Mouse (Mus musculus) right cerebral cortex, postnatal 10 days (tissue): ENCODE data around the gene Smox.

Experiments
- DNase-seq, 2 experiments: peaks; one replicate each; pipeline ENCODE4 v3.0.0; 2021; ENCODE audit warnings: low spot score in 2 of 2

Smox gene

DNA sequence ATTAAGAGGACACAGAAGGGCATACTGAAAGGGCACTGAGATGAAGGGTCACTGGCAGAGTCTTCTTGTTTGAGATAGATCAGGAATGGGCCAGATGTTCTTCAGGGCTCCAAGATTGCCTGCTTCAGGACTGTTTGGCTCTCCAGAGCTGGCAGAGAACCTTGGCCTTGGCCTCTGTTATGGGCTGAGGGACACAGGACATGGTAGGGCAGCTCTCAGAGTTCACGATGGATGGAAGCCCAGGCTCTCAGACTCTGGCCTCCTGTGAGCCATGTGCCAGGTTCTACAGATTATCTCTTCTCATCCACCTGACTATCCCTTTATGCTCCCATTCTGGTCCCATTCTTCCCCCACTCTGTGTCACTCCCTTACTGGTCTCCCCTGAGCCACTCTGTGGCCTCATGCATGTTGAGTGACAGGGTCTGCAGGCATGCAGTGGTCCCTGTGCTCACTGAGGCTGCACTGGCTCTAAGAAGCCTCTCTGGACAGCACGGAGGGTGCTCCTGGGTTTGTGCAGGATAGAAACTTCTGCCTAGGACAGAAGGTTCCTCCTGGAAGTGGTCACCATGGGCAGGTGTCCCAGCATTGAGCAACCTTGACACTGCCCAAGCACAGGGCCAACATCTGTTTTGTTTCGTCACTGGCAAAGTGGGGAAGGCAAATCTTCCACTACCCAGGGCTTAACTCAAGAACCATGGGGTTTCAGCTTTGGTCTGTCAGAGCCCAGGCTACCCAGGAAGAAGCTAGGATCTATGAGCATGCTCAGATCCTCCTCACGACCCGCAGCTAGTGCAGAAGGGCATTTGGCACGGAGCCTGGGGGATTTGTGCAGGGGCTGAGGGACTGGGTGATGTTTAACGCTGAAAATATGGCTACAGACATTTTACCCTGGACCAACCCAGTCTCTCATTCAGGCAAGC lies 60.7 kb downstream of the Smox start:
- DNase-seq: no peak

DNA sequence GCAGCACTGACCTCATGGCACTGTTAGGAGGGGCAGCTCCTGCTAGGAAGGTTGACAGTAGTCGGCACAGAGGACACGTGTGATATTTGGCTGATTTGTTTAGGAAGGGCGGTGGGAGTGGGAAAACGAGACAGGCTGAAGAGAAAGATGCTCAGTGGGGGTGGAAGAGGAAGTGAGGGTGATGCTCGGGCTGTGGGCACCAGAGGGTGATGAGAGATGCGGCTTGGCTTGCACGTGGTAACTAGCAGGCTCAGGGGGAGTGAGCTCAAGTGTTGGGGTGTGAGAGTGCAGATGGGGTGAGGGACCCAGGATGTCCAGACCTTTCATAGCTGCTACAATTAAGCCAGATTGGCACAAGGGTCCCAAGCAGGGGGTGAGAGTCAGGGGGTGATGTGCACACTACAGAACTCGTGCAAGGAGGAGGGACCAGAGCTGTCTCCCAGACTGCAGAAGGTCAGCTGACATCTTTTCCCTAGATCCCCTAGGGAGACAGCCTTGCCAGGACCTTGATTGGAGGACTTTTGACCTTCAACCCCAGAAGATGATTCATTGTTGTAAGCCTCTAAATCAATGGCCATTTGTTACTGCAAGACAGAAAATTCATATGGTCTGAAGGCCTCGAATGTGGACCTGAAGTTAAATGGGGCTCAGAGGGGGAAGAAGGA lies 61.6 kb downstream of the Smox start:
- DNase-seq: peak in 1 of 2 experiments; percentile 6

- peak in 1 of 2 experiments; percentile 14 for DNase-seq
Observed at GRCm38 (mm10) chr2:131557896-131558295, 66.6 kb downstream of the Smox start.

DNA sequence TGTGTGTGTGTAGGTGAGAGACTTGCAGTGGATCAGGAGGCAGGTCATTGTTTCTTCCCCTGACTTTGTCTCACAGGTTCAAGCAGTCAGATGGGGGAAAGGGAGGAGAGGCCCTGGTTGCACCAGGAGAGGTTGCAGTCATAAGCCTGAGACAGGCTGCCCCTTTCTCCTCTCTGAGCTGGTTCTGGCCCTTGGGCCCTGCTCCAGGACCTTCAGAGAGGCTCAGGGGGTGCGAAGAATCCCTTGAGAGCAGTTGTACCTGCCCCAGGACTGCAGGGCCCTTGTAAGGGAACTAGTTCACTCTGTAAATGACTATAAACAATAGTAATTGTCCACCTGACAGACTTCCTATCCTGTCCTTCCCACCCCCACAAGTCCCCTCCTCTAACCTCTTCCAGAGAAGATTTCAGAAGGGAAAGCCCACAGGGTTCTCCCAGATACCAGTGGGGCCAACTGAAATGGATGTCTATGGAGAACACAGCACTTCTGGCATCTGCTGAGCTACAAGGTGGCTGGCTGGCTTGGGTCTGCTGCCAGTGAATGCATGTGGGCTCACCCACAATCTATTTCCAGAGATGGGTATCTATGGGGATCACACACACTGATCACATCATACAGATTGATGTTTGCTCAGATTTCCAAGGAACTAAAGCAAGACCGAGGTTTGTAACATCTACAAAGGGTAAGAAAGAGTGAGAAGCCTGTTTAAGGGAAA lies 69.1 kb downstream of the Smox start:
- peak in 1 of 2 experiments; percentile 42 for DNase-seq

DNA sequence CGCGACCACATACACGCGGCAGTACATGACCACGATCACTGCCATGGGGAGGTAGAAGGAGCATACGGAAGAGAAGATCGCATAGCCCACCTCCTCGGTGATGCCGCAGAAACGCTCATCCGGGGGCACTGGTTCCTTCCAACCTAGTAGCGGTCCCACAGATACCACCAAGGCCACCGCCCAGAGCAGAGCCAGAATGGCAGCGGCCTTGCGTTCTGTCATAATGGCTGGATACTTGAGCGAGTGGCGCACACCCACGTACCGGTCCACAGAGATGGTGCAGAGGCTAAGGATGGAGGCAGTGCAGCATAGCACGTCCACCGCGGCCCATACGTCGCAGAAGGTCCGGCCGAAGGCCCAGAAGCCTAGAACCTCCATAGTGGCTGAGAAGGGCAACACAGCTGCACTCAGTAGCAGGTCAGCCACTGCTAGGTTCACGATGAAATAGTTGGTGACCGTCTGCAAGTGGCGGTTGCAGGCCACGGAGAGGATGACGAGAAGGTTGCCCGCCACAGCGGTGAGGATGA lies 70.1 kb downstream of the Smox start:
- DNase-seq: peak in 1 of 2 experiments; percentile 31

- peak; percentile 32 to 33 for DNase-seq
Observed at GRCm38 (mm10) chr2:131561891-131562585, 70.7 kb downstream of the Smox start, which contains the start of gene Adra1d. Gene Adra1d, minus strand, starts transcription at chr2:131562283.

DNA sequence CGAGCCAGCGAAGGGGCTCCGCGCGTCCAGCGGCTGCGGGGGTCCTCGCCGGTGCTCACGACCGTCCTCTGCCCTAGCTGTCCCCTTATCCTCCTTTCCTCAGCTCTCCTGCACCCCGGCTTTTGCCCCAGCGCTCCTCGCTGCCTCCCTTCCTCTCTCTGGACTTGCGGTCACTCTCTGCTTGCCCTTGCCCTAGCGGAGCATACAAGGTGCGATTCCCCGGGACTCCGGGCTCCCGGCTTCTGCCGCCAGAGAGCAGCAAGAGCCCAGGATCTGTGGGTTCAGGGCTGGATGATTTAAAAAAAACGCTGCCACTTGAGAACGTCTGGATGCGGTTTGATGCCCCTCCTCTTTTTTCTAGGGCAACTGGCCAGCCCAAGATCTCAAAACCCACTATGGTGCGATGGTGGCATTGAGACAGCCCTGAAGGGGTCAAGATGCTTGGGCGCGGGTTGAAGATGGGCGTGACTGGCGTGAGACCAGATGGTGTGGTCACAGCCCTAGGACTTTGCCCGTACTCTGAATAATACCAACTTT lies 71.4 kb downstream of the Smox start:
- DNase-seq: peak; percentile 76 to 82
